Mouse (Mus musculus): Measurements from ENCODE around the gene Gm49339.
"Not testable (repeated sequence)": the region's sequence is repeated elsewhere in the genome, so short reads cannot be mapped to it uniquely, and the experiment has no call there.

Gene Gm49339

DNA sequence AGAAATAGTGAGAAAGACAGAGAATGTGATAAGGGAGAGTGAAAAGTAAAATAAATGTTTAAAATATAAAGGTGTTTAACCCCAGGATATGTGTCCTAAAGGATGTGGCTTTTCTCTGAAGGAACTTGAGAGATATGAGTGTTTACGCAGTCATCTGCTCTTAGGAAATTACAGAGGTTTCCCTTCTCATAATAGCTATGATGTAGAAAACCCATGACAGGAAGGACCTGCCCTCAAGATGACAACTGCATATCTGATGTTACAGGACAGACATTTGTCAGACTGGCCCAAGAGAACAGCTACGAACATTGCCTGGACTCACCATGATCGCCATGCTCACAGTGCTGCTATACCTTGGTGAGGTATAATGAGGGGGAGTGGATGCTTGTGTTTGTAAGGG, at the start of gene Gm49339, which contains the start of gene Lilr4b:
Gene Gm49339 (plus strand): TSS at position 216 of the 400 bp plus-strand sequence.
Gene Lilr4b (plus strand): TSS at position 236 of the 400 bp plus-strand sequence.
- TF ChIP-seq GATA4 (IDR thresholded peaks at IDR 0.05; ENCODE audit: insufficient replicate concordance, low read length), result not testable (repeated sequence)

DNA sequence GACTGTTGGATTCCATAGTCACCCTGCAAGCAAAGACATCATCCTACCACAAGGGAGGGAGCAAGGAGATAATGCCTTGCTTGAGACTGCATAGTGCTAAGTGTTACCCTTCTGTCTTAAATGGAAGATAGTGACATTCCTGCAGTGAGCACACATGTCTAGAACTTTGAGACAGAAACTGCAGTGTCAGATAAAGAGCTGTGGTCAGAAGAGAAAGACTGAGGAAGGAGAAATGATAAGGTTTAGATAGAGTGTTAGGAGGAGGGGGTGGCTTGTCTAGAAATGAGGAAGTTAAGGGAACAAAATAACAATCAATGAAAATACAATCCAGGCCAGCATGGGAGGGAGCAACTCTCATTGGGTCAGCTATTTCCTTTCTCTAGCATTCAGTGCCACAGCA, 47.5 kb upstream of the Gm49339 start:
- TF ChIP-seq GATA4 (IDR thresholded peaks at IDR 0.05; ENCODE audit: insufficient replicate concordance, low read length), result no peak

DNA sequence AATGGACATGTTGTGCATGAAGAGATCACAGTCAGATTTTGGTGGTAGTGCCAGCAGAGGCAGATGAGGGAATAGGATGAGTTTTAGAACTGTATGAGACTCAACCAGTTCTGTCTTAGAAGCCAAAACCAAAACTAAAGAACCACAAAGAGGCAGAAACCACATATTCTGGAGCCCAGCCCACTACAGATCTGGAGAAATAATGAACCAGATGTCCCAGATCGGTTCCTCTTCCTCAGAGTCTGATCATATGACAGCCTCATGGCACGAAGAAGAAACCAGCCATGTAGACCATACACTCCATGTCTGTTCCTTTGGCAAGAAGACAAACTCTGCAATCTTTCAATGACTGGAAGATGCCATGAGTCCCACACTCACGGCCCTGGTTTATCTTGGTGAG, 44.7 kb upstream of the Gm49339 start:
- TF ChIP-seq GATA4 (IDR thresholded peaks at IDR 0.05; ENCODE audit: insufficient replicate concordance, low read length), result no peak

DNA sequence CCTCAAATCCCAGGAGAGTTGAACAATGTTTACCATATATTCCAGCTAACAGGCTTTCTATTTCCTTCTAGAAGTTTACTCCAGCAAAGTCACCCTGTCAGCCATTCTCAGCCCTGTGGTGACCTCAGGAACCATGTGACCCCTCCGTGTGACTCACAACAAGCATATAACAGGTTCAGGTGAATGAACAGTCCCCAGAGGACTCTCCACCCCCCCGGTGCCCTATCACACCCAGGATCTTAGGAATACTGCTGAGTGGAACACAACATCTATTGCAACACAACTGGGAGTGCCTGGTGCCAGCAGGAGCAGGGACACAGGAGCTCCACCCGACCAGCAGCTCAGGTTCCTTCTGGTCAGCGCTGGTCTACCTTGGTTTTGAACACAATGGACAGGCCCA, 28.8 kb upstream of the Gm49339 start:
- TF ChIP-seq GATA4 (IDR thresholded peaks at IDR 0.05; ENCODE audit: insufficient replicate concordance, low read length), result no peak

DNA sequence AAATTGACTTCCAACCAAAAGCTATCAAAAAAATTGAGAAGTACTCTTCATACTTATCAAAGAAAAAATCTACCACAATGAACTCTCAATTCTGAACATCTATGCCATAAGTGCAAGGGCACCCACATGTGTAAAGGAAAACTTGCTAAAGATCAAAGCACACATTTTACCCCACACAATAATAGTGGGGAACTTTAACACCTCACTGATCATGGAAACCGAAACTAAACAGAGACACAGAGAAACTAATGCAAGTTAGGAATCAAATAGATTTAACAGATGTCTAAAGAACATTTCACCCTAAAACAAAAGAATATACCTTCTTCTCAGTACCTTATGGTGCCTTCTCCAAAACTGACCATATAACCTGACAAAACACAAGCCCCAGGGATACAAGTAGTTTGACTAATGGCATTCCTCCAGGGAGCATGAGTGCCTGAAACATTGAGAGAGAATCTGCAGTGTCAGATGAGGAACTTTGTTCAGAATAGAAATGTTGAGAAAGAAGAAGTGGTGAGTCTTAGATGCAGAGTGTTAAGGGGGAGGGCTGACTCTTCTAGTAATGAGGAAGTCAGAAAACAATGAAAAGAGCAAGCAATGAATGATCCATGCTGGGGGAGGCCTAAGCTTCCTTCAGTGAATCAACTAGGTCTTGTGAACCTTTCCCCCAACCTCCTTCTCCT, 26.7 kb upstream of the Gm49339 start:
- TF ChIP-seq GATA4 (IDR thresholded peaks at IDR 0.05; ENCODE audit: insufficient replicate concordance, low read length), result no peak

DNA sequence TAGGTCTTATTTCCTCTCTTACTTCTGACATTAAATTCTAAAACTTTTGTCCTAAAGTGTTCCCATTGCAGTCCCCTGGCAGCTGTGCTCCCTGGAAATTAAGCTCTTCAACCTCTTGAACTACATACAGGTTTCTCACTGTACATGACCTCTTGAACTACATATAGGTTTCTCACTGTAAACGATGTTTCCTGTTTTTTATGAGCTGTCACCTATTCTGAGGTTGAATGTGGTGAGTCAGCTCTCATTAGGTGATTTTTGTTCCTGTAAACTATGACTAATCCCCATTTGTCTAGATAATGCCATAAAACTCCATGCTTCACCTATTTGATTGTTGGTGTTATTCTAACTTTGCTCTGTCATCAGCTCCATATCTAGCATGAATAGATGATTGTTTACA, 26.0 kb upstream of the Gm49339 start:
- no peak for TF ChIP-seq GATA4 (IDR thresholded peaks at IDR 0.05; ENCODE audit: insufficient replicate concordance, low read length)

DNA sequence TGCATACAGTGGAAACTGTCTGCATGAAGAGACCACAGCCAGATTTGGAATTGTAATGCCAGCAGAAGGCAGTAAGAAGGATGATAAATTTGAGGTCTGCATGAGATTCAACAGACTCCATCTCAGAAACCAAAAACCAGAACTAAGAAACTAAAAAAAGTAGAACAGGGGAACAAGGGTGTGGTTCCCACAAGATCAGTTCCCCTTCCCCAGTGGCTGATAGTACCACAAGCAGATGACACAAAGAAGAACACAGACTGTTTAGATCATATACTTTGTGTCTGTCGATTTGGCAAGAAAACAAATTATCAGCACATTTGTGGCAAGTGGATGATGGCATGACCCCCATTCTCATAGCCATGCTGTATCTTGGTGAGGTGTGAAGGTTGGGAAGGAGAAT, 24.6 kb upstream of the Gm49339 start:
- TF ChIP-seq GATA4 (IDR thresholded peaks at IDR 0.05; ENCODE audit: insufficient replicate concordance, low read length), result no peak

DNA sequence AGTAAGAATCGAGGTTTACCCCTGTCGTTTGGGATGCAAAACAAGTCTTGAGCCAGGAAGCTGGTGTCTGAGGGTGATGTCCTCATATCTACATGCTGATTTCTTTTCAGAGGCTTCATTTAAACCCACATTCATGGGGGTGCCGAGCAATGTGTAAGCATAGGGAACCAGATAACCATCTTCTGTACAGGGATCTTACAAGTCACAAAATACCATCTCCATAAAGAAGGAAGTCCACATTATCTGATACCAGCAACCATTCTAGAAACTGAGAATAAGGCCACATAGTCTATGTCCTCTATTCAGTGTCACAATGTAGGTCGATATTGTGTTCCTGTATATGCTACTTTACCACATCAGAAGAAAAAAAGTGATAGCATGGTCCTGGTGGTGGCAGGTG, 24.0 kb upstream of the Gm49339 start:
- TF ChIP-seq GATA4 (IDR thresholded peaks at IDR 0.05; ENCODE audit: insufficient replicate concordance, low read length), result no peak

DNA sequence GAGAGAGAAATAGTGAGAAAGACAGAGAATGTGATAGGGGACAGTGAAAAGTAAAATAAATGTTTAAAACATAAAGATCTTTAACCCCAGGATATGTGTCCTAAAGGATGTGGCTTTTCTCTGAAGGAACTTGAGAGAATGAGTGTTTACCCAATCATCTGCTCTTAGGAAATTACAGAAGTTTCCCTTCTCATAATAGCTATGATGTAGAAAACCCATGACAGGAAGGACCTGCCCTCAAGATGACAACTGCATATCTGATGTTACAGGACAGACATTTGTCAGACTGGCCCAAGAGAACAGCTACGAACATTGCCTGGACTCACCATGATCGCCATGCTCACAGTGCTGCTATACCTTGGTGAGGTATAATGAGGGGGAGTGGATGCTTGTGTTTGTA, 10.3 kb downstream of the Gm49339 start, which contains the start of gene Lilrb4a:
Gene Lilrb4a (plus strand): TSS at position 266 of the 400 bp plus-strand sequence.
- TF ChIP-seq GATA4 (IDR thresholded peaks at IDR 0.05; ENCODE audit: insufficient replicate concordance, low read length), result not testable (repeated sequence)

DNA sequence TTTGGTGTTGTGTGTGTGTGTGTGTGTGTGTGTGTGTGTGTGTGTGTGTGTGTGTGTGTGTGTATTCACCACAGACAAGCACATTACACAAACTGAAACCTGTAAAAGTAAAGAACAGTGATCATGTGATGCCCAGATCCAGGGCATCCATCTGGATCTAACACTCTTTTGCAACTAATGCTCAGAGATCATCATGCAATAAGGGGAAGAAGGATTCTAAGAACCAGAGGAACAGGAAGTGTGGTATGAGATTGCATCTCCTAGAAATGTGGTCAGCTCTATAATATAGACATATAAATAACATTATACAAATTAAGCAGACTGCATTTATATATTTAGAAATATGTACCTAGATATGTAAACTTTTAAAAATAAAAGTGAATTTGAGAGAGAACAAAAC, 39.6 kb downstream of the Gm49339 start:
- no peak for TF ChIP-seq GATA4 (IDR thresholded peaks at IDR 0.05; ENCODE audit: insufficient replicate concordance, low read length)

DNA sequence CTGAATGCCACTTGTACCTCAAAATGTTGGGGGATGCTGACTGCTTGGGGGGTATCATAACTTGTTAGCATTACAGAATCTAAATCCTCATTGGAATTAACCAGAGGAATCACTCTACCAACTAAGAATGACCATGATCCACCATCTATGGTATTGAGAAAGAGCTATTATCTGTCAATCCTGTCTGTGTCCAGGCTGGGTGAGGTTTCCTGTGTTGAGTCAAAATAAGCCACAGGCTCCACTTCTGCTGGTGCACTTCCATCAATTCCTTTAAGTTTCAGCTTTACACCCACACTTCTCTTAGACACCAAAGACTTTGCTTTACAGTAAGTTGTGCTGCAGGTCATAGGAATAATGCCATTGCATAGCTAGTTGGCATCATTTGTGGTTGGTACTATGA, 41.0 kb downstream of the Gm49339 start:
- no peak for TF ChIP-seq GATA4 (IDR thresholded peaks at IDR 0.05; ENCODE audit: insufficient replicate concordance, low read length)

DNA sequence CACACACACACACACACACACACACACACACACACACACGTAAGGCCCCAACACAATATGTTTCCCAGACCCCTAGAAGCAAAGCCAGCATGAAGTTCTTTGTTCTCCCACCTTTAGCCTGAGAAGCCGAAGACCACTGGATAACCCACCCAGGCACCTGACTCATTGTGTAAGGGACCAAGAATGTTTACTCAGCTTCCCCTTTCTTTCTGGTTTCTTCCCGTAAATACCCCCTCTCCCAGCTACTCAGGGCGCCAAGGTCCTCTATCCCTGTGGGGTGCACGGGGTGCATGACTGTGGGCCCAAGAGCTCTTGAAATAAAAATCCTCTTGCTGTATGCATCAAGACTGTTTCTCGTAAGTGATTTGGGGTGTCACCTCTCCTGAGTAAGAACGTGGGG, 45.7 kb downstream of the Gm49339 start:
- no peak for TF ChIP-seq GATA4 (IDR thresholded peaks at IDR 0.05; ENCODE audit: insufficient replicate concordance, low read length)

DNA sequence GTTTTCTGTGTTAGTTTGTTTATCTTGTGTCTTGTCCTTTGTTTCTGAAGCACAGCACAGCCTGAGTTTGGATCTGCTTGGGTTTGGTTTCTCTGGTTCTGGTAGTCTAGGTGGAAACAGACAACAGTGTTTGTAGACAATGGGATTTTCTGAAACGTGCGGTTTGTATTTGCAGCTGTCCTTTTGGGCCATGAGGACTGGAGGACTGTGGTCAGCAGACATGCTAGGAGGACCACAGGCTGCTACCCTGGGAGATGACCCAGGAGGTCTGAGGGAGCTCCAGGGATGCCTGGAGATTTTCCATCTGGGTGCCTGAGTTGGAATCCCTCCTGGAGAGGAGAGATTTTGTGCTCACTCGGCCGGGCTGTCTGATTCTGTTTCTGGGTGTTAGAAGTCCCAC, 46.2 kb downstream of the Gm49339 start:
- TF ChIP-seq GATA4 (IDR thresholded peaks at IDR 0.05; ENCODE audit: insufficient replicate concordance, low read length), result no peak

DNA sequence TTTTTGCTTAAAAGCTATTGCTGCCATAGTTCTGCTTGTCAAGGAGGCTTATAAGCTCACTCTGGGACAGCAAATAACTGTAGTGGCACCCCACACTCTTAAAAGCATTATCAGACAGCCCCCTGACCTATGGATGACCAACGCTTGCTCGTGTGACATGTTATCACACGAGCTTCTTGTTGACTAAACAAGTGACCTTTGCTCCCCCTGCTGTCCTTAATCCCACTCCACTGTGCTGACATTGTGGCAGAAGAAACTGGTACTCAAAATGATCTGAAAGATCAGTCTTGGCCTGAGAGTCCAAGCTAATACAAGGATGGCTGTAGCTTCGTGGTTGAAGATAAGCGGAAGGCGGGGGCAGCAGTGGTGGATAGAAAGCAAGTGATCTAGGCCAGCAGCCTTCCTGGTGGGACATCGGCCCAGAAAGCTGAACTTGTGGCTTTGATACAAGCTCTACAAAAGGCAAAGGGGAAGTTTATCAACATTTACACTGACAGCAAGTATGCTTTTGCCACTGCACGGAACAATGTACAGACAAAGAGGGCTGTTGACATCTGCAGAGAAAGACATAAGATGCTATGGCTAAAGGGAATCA, 48.5 kb downstream of the Gm49339 start:
- TF ChIP-seq GATA4 (IDR thresholded peaks at IDR 0.05; ENCODE audit: insufficient replicate concordance, low read length), result no peak

DNA sequence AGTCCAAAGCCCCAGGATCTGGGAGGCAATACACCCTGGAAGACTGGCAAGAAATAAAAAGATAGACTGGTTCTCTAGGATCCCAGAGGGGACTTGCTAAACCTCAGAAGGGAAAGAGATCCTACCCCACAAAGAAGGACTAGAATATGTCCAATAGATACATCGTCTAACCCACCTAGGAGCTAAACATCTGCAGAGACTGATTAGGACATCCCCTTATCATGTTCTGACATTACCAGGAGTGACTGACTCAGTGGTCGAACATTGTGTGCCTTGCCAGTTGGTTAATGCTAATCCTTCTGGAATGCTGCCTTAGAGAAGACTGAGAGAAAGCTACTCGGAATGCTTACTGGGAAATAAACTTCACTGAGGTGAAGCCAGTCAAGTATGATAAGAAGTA, 49.1 kb downstream of the Gm49339 start:
- TF ChIP-seq GATA4 (IDR thresholded peaks at IDR 0.05; ENCODE audit: insufficient replicate concordance, low read length), result no peak

DNA sequence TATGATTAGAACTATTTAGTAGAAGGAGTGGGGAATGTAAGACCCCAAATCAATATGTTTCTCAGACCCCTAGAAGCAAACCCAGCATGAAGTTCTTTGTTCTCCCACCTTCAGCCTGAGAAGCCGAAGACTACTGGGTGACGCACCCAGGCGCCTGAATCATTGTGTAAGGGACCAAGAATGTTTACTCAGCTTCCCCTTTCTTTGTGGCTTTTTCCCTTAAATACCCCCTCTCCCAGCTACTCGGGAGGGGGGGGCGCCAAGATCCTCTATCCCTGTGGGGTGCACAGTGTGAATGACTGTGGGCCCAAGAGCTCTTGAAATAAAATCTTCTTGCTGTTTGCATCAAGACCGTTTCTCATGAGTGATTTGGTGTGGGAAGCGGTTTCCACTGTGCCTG, 50.4 kb downstream of the Gm49339 start:
- no peak for TF ChIP-seq GATA4 (IDR thresholded peaks at IDR 0.05; ENCODE audit: insufficient replicate concordance, low read length)

Data from liver, adult (tissue).